Mouse (Mus musculus) cerebellum, adult 2 months (tissue): ENCODE measurements at regions not wholly inside any gene's neighbourhood (a gene's known extent, or its start where the extent isn't known, plus 50 kb on each side); places are given as distances from the start of the nearest gene placed in this dataset.

Source experiments
- DNase-seq, 2 experiments: peaks; one replicate each; pipeline ENCODE4 v3.0.0; 2021
- H3K27ac ChIP-seq: fragments of 200-500 bp; 2 replicates; pipeline ENCODE4 v1.5.1; 2012; ENCODE audit warnings: low read length, control low read depth, inconsistent platforms; ENCODE audit not compliant: insufficient read depth
- H3K27me3 ChIP-seq: fragments of 200-500 bp; 2 replicates; pipeline ENCODE4 v1.6.1; 2012; ENCODE audit warnings: inconsistent platforms, mild to moderate bottlenecking, low read length, moderate library complexity; ENCODE audit not compliant: control insufficient read depth, insufficient read depth
- H3K4me1 ChIP-seq: fragments of 200-500 bp; 2 replicates; pipeline ENCODE4 v1.6.1; 2011; ENCODE audit warnings: low read length; ENCODE audit not compliant: control insufficient read depth, insufficient read depth
- H3K4me3 ChIP-seq: fragments of 200-500 bp; replicated peaks from 2 replicates; pipeline ENCODE3; 2011; ENCODE audit warnings: mild to moderate bottlenecking, low read depth, low read length, control low read depth; ENCODE audit not compliant: insufficient read depth
- CTCF ChIP-seq: fragments of 200-500 bp; IDR thresholded peaks from 2 replicates; pipeline ENCODE4 v1.5.1; 2011; ENCODE audit warnings: low read depth, mild to moderate bottlenecking, control low read depth, low read length, moderate library complexity, borderline replicate concordance; ENCODE audit not compliant: insufficient read depth
- POLR2A ChIP-seq: fragments of 200-500 bp; IDR thresholded peaks from 2 replicates; pipeline ENCODE4 v1.6.1; 2011; ENCODE audit warnings: low read length, control low read depth, borderline replicate concordance; ENCODE audit not compliant: insufficient read depth
- WGBS: fragments of 180-500 bp; shearing (Covaris S2); methylation state at CpG from one replicate; pipeline ENCODE4 v1.1.7; 2018; 5-methylcytosine and 5-hydroxymethylcytosine counted together

DNA sequence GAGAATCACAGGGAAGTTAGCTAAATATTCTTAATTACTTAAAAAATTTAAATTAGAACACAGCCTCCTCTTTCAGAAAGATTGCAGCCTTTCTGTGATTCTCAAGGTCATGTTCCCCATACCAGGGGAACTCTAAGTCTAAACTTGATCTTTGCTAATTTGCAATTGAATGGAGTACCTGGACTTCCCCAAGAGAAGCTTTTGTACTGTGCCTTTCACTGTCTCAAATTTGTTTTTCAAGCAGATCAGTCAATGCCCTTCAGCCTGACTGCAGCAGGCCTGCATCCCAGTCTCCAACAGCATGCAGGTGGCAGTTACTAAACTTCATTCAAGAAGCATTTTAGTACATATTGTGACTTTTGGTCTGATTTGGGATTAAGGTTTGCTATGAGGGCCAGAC lies 611.8 kb downstream of the Snca start:
- no peak for TF ChIP-seq CTCF
- no peak for TF ChIP-seq POLR2A
- Histone ChIP-seq H3K27ac (no peak overlapping the region), H3K4me3 (no peak overlapping the region), H3K4me1 (no peaks in the 10 kb centered on the region), H3K27me3 (no peaks in the 10 kb centered on the region)
- DNase-seq: no peak

- Histone ChIP-seq H3K27ac (no peak overlapping the region), H3K27me3 (no peaks in the 10 kb centered on the region), H3K4me3 (no peak overlapping the region), H3K4me1 (no peaks in the 10 kb centered on the region)
- DNase-seq: peak in 1 of 2 experiments; percentile 7
- TF ChIP-seq POLR2A (no peak), CTCF (peak; percentile 20; the same call in 1 of the 2 replicates)
- WGBS: 68% methylated on average over 10 of the region's 10 CpGs
These were observed 628.1 kb downstream of the Snca start for GRCm38 (mm10) chr6:60201548-60201947.
